Mouse (Mus musculus) 416B (cell line): ENCODE results near the gene Tmem141.

ENCODE experiments used
- DNase-seq: peaks from one replicate; pipeline ENCODE4 v3.0.0; 2011; ENCODE audit warnings: low read depth

The Tmem141 gene

GRCm38 (mm10) chr2:25607761-25608622 is 13.8 kb downstream of the Tmem141 start, which contains the start of gene Rabl6:
TSS of gene Rabl6 (minus strand) at chr2:25608521.
- DNase-seq, result peak; percentile 84

GRCm38 (mm10) chr2:25602526-25602925 is 19.3 kb downstream of the Tmem141 start:
- DNase-seq, result no peak

GRCm38 (mm10) chr2:25600037-25600436 is 21.8 kb downstream of the Tmem141 start:
- DNase-seq, result no peak

GRCm38 (mm10) chr2:25598749-25599148 is 23.1 kb downstream of the Tmem141 start:
- DNase-seq, result no peak

GRCm38 (mm10) chr2:25596765-25597510 is 24.9 kb downstream of the Tmem141 start:
- DNase-seq, result no peak

GRCm38 (mm10) chr2:25591863-25592262 is 29.9 kb downstream of the Tmem141 start:
- peak; percentile 75 for DNase-seq

- DNase-seq, result no peak
Observed at GRCm38 (mm10) chr2:25588227-25588907, 33.4 kb downstream of the Tmem141 start.

GRCm38 (mm10) chr2:25587290-25587689 is 34.5 kb downstream of the Tmem141 start:
- DNase-seq, result no peak

- no peak for DNase-seq
Observed at GRCm38 (mm10) chr2:25585601-25586000, 36.2 kb downstream of the Tmem141 start.

- DNase-seq, result no peak
Observed at GRCm38 (mm10) chr2:25584856-25585255, 36.9 kb downstream of the Tmem141 start.

- DNase-seq, result no peak
Observed at GRCm38 (mm10) chr2:25584152-25584551, 37.7 kb downstream of the Tmem141 start.

- DNase-seq, result no peak
Observed at GRCm38 (mm10) chr2:25583571-25583970, 38.2 kb downstream of the Tmem141 start.

- no peak for DNase-seq
Observed at GRCm38 (mm10) chr2:25583120-25583481, 38.7 kb downstream of the Tmem141 start.

- no peak for DNase-seq
Observed at GRCm38 (mm10) chr2:25582466-25583119, 39.2 kb downstream of the Tmem141 start.

- peak; percentile 49 for DNase-seq
Observed at GRCm38 (mm10) chr2:25581901-25582301, 39.9 kb downstream of the Tmem141 start.

- DNase-seq, result peak; percentile 77
Observed at GRCm38 (mm10) chr2:25581294-25581864, 40.4 kb downstream of the Tmem141 start, which contains the start of gene Ajm1. TSS of gene Ajm1 (minus strand) at chr2:25581757.

- DNase-seq, result no peak
Observed at GRCm38 (mm10) chr2:25580621-25581101, 41.1 kb downstream of the Tmem141 start.

GRCm38 (mm10) chr2:25579737-25580460 is 41.9 kb downstream of the Tmem141 start:
- DNase-seq, result peak; percentile 21

- DNase-seq, result no peak
Observed at GRCm38 (mm10) chr2:25578796-25579736, 42.7 kb downstream of the Tmem141 start.
